Mouse (Mus musculus) neural tube, embryonic 11.5 days (tissue): Measurements from ENCODE around the gene Gm10053. TPM values are rescaled to one million over a fixed set of nuclear protein-coding genes. Genes with fewer than 3 reads are reported as not detected.

ENCODE experiments used
- ATAC-seq: fragments of 200-750 bp; cut with Nextera tagmentation; 2 replicates; pipeline ENCODE4 v1.8.0; 2017; ENCODE audit warnings: moderate number of reproducible peaks, mild to moderate bottlenecking, moderate TSS enrichment, moderate library complexity; ENCODE audit not compliant: insufficient read depth, low FRiP score, low TSS enrichment
- DNase-seq: peaks from one replicate; pipeline ENCODE4 v3.0.0-alpha.2; 2015; ENCODE audit warnings: low spot score
- H3K27ac ChIP-seq: fragments of 300-500 bp; sonication (generic); 2 replicates; pipeline ENCODE4 v1.5.1; 2014; ENCODE audit warnings: low read depth, mild to moderate bottlenecking, low read length
- H3K27me3 ChIP-seq: fragments of 300-500 bp; sonication (generic); 2 replicates; pipeline ENCODE4 v1.6.1; 2014; ENCODE audit warnings: mild to moderate bottlenecking, low read length, mixed read lengths; ENCODE audit not compliant: control insufficient read depth, insufficient read depth
- H3K36me3 ChIP-seq: fragments of 300-500 bp; sonication (generic); 2 replicates; pipeline ENCODE4 v1.6.1; 2014; ENCODE audit warnings: mild to moderate bottlenecking, low read length, moderate library complexity, mixed read lengths; ENCODE audit not compliant: control insufficient read depth, insufficient read depth
- H3K4me1 ChIP-seq: fragments of 300-500 bp; sonication (generic); 2 replicates; pipeline ENCODE4 v1.6.1; 2014; ENCODE audit warnings: low read length, mixed read lengths; ENCODE audit not compliant: control insufficient read depth, insufficient read depth
- H3K4me2 ChIP-seq: fragments of 300-500 bp; sonication (generic); 2 replicates; pipeline ENCODE4 v1.6.1; 2014; ENCODE audit warnings: low read depth, mild to moderate bottlenecking, moderate library complexity
- H3K4me3 ChIP-seq: fragments of 300-500 bp; sonication (generic); 2 replicates; pipeline ENCODE4 v1.5.1; 2014; ENCODE audit warnings: low read depth, low read length
- H3K9ac ChIP-seq: fragments of 300-500 bp; sonication (generic); 2 replicates; pipeline ENCODE4 v1.6.1; 2014; ENCODE audit warnings: mild to moderate bottlenecking, low read length
- H3K9me3 ChIP-seq: fragments of 300-500 bp; sonication (generic); 2 replicates; pipeline ENCODE4 v1.6.1; 2016; ENCODE audit warnings: low read length; ENCODE audit not compliant: control insufficient read depth
- WGBS: fragments of 180-500 bp; shearing (Covaris S2); extraction: QIAGEN DNeasy Blood & Tissue Kit; methylation state at CpG from one replicate; pipeline ENCODE4 v1.1.7; 2014; 5-methylcytosine and 5-hydroxymethylcytosine counted together
- polyA plus RNA-seq: library from polyadenylated mRNA; unstranded; fragments of >200 nt; fragmentation: Nextera tagmentation; extraction: Ambion mirVana; gene quantifications from 2 replicates; pipeline ENCODE4 v1.2.1, GENCODE M21; 2014

The Gm10053 gene
- polyA plus RNA-seq, 1 experiment from 2014 or later, result 284 TPM

DNA sequence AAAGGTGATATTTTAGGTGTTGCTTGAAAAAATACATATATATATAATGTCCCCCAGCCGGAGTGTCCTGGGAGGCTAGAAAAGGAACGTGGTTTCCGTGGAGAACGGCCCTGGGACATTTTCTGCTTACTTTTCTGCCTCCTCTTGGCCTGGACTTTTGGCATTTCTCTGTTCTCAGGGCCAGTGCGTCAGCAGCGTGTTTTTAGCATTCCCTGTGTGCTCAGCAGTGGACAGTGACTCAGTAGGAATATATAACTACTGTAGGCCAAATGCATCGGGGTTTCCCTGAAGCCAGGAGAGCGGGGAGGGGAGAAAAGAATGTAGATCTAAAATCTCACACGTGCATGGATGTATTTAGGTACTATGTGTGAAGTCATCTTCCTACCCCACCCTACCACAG is 10.1 kb upstream of the Gm10053 start:
- H3K27ac ChIP-seq, result no peak overlapping the region
- peaks cover 4% of the 10 kb centered on the region for H3K4me1 ChIP-seq
- H3K4me2 ChIP-seq, result no peak overlapping the region
- H3K9ac ChIP-seq, result no peak overlapping the region
- H3K4me3 ChIP-seq, result no peak overlapping the region
- peaks cover 15% of the 10 kb centered on the region; the same call in 1 of the 2 replicates for H3K27me3 ChIP-seq
- H3K36me3 ChIP-seq, result no peaks in the 10 kb centered on the region
- H3K9me3 ChIP-seq, result no peaks in the 10 kb centered on the region
- DNase-seq (no peak), ATAC-seq (no peak)
- 88% methylated on average over 9 of the region's 9 CpGs for WGBS

DNA sequence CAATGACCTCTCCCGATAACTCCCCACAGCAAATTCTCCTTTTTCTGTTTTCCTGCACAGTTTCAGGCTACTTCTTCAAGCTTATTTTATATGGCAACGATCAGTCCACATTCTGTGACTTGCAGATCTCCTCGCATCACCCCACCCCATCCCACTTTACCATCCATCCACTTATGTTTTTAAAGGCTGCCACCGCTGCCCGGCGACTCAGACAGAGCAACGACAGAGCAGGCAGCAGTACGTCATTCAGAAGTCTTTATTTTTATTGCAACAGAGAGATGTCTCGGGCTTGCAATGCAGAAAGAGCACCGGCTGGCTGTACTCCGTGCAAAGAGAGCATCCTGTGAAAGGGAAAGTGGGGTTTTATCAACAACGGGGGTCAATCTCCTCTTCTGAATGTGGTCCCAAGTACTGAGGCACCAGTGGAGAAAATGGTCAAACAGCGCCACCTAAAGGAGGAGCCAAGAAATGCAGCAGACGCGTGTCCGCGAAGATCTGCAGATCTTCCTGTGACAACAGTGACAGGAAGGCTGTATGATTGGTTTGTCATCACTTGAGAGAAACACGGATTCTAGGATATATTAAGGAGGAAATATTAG is 4.3 kb upstream of the Gm10053 start:
- DNase-seq (peak; percentile 88), ATAC-seq (peak; percentile 67; the same call in 1 of the 2 replicates)
- Histone ChIP-seq H3K4me2 (peak overlapping the region; percentile 56), H3K4me1 (0 out of 2 replicates have a peak, but pooled peaks cover 2% of the 10 kb centered on the region), H3K4me3 (peak overlapping the region; percentile 27), H3K9me3 (no peaks in the 10 kb centered on the region), H3K36me3 (no peaks in the 10 kb centered on the region), H3K9ac (0 out of 2 replicates have a peak overlapping the region, but pooled peaks have one; percentile 32), H3K27me3 (no peaks in the 10 kb centered on the region), H3K27ac (no peak overlapping the region)
- WGBS, result 21% methylated on average over 18 of the region's 18 CpGs

DNA sequence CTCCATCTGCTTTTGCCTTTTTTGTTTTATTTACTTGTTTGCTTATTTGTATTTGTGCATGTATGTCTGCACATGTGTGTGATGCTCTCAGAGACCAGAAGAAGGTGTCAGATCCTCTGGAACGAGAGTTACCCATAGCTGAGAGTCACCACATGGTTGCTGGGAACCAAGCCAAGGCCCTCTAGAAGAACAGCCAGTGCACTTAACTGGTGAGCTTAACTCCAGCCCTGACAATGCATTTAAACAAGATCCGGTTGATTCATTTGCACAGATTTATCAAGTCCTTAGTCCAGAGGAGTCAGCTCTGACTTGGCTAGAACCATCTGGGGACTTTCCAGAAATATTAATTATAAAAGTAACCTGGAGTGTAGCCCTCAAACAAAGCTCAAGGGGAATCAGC is 1.6 kb upstream of the Gm10053 start:
- 78% methylated on average over 2 of the region's 2 CpGs for WGBS
- Histone ChIP-seq H3K9me3 (no peaks in the 10 kb centered on the region), H3K27me3 (no peaks in the 10 kb centered on the region), H3K27ac (no peak overlapping the region), H3K4me2 (no peak overlapping the region), H3K36me3 (no peaks in the 10 kb centered on the region), H3K9ac (no peak overlapping the region), H3K4me1 (0 out of 2 replicates have a peak, but pooled peaks cover 2% of the 10 kb centered on the region), H3K4me3 (no peak overlapping the region)
- ATAC-seq, result no peak
- no peak for DNase-seq

DNA sequence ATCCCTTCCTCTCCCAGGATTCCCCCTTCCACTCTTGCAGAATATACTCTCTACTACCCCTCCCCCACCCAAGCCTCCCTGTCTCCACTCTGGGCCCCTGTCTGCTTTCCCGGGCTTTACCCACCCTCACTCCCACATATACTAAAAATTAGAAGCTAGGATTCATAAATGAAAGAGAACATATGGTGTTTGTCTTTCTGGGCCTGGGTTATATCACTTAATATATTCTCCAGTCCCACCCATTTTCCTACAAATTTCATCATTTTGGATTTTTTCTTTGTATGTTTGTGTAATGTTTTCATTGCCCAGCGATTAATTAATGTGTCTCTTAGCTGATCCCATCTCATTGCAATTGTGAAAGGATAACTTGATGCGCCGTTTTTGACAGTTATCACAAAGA is 5.8 kb downstream of the Gm10053 start:
- H3K4me1 ChIP-seq, result no peaks in the 10 kb centered on the region
- H3K4me3 ChIP-seq, result no peak overlapping the region
- DNase-seq, result no peak
- ATAC-seq, result no peak
- H3K27me3 ChIP-seq, result no peaks in the 10 kb centered on the region
- no peak overlapping the region for H3K4me2 ChIP-seq
- H3K9me3 ChIP-seq, result no peaks in the 10 kb centered on the region
- WGBS, result 63% methylated on average over 4 of the region's 4 CpGs
- no peak overlapping the region for H3K27ac ChIP-seq
- H3K36me3 ChIP-seq, result no peaks in the 10 kb centered on the region
- no peak overlapping the region for H3K9ac ChIP-seq

DNA sequence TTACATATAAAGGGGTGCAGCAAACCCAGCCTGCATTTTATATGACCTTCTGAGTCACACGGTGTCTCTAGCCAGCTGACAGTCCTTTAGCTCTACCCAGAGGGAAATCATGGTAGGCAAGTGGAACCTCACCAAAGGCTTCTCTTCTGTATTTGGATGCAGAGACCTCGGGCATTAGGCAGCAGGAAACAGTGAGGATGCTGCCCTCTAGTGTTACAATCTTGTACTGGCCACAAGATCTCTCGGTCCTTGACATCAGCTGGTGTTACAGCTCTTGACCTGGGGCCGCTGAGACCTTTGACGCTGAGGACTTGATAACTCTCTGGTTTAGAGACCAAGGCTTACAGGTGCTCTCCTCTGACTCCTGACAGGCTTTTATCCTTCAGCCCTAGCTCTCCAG is 10.0 kb downstream of the Gm10053 start:
- H3K4me3 ChIP-seq, result no peak overlapping the region
- H3K36me3 ChIP-seq, result no peaks in the 10 kb centered on the region
- H3K9me3 ChIP-seq, result no peaks in the 10 kb centered on the region
- DNase-seq, result peak; percentile 50
- 15% methylated on average over 5 of the region's 5 CpGs for WGBS
- no peak overlapping the region for H3K27ac ChIP-seq
- H3K9ac ChIP-seq, result no peak overlapping the region
- no peak for ATAC-seq
- H3K4me1 ChIP-seq, result no peaks in the 10 kb centered on the region
- no peak overlapping the region for H3K4me2 ChIP-seq
- no peaks in the 10 kb centered on the region for H3K27me3 ChIP-seq

DNA sequence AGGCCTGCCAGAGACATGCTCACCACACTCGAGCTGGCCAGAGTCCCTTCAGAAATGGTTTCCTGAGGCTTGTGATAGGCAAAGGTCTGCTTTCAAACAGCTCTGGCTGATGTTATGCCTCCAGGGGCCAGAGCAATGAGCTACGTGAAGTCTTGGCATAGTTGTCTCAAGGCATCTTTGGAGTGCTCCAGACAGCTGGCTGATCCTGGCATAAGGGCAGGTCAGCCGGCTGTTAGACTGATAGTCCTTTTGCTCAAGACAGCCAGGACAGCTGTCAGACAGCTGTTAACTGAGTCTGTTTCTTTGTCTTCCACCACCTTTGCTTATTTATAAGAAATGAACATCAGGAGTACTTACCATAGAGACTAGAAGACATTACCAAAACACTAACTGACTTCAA is 11.4 kb downstream of the Gm10053 start:
- H3K9ac ChIP-seq, result no peak overlapping the region
- no peak for ATAC-seq
- no peaks in the 10 kb centered on the region for H3K36me3 ChIP-seq
- H3K9me3 ChIP-seq, result no peaks in the 10 kb centered on the region
- no peaks in the 10 kb centered on the region for H3K4me1 ChIP-seq
- no peak overlapping the region for H3K4me2 ChIP-seq
- 81% methylated on average over 3 of the region's 3 CpGs for WGBS
- DNase-seq, result no peak
- H3K4me3 ChIP-seq, result no peak overlapping the region
- H3K27ac ChIP-seq, result no peak overlapping the region
- H3K27me3 ChIP-seq, result no peaks in the 10 kb centered on the region

DNA sequence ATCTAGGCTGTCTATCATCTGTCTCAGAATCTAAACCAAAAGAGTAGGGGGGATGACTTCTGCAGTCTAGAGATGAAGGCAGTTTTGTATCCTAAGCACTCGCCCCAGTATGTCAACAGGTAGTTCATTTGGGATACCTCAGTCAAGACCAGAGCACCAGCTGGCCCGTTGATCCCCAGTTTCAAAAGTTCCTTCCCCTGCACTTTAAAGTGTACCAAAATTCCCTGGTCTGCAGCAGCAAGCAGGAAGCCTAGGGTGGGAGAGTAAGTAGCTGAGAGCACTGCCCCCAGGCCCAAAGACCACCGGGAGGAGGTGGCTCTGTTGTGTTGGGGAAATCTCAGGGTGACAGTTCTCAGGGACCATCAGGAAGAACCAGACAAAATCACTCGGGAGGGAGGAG is 21.1 kb downstream of the Gm10053 start:
- Histone ChIP-seq H3K4me3 (no peak overlapping the region), H3K9me3 (no peaks in the 10 kb centered on the region), H3K27ac (no peak overlapping the region), H3K9ac (no peak overlapping the region), H3K4me1 (peaks cover 12% of the 10 kb centered on the region), H3K36me3 (no peaks in the 10 kb centered on the region), H3K27me3 (peaks cover 57% of the 10 kb centered on the region), H3K4me2 (no peak overlapping the region)
- ATAC-seq (no peak), DNase-seq (no peak)
- 14% methylated on average over 4 of the region's 4 CpGs for WGBS

DNA sequence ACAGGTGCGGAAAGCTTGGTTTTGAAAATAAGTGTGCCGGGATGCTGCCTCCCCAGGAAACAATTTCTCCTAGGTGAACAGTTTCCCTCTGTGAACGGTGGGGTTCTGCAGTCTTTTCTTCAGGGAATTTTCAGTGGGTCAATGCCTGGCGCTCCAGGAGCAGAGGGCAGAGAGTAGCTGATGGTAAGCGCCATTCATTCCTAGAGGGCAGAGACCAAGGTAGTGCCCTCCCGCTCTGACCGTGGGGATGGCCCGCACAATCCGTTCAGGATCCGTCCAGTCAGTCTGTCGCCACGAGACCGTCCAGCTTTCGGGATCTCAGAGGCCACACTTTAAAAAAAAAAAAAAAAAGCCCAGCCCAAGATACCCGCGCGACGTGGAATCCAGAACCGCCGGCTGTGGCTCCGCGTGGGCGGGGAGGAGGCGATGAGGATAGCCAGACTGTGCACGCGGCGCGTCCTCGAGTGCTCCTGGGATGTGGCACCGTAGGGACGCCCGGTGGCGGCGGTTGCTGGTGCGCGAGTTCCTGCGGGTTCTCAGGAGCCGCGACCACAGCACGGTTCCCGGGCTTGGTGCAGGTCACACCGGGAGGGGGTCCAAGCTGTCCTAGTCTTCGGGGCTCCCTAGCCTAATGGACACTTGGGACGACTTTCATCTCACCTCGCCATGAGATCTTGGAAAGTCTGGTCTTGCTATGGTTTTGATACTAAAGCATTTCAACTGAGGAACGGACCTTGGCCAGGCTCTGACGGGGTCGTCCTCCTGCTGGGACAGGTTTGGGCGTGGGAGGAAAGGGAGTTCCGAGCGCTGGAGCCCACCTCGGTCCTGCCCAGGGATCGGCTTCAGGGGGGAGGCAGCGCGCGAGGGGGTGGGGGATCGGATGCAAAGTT is 21.8 kb downstream of the Gm10053 start:
- no peak overlapping the region for H3K27ac ChIP-seq
- no peaks in the 10 kb centered on the region for H3K9me3 ChIP-seq
- ATAC-seq, result no peak
- DNase-seq, result peak; percentile 40
- H3K36me3 ChIP-seq, result no peaks in the 10 kb centered on the region
- peaks cover 64% of the 10 kb centered on the region for H3K27me3 ChIP-seq
- peak overlapping the region; percentile 12; the same call in 1 of the 2 replicates for H3K4me3 ChIP-seq
- peak overlapping the region; percentile 35 for H3K4me2 ChIP-seq
- H3K9ac ChIP-seq, result no peak overlapping the region
- peaks cover 12% of the 10 kb centered on the region for H3K4me1 ChIP-seq
- under 1% methylated on average over 57 of the region's 57 CpGs for WGBS
